Mouse (Mus musculus) B cell, adult 2 months (primary cell): ENCODE data around the gene Sec24a.
"Not testable (repeated sequence)": the region's sequence is repeated elsewhere in the genome, so short reads cannot be mapped to it uniquely, and the experiment has no call there.

ENCODE experiments used
- DNase-seq, 2 experiments: peaks; one replicate each; pipeline ENCODE4 v3.0.0; 2022

Gene Sec24a

DNA sequence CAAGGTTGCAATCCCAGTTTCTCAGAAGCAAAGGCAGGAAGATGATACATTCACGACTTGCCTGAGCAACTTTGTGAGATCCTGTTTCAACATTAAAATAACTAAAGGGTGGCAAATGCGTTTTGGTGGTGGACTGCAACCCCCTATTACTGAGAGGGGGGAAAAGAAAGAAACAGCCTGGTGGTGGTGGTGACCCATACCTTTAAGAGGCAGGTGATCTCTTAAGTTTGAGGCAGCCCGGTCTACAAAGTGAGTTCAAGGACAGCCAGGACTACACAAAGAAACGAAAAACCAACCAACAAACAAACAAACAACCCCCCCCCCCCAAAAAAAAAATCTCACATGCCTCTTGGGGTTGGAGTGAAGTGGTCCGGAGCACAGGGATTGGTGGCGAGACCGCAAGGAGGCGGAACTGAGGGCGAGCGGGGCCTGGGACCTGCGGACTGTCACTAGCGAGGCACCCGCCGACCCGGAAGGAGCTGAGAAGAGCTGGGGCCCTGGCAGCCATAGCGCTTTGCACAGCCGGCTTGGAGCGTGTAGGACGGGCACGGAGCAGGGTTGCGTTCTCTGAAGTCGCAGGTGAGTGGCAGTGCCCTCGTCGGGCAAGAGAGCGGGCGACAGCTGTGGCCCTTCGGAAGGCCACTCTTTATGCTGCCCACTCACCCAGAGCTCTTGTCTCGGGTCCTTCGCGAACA is at the start of gene Sec24a, which contains the start of gene Sar1b:
TSS of gene Sec24a (minus strand) at position 422 of the 695 bp plus-strand sequence.
TSS of gene Sar1b (plus strand) at position 475 of the 695 bp plus-strand sequence.
- DNase-seq = peak; percentile 86 to 88

DNA sequence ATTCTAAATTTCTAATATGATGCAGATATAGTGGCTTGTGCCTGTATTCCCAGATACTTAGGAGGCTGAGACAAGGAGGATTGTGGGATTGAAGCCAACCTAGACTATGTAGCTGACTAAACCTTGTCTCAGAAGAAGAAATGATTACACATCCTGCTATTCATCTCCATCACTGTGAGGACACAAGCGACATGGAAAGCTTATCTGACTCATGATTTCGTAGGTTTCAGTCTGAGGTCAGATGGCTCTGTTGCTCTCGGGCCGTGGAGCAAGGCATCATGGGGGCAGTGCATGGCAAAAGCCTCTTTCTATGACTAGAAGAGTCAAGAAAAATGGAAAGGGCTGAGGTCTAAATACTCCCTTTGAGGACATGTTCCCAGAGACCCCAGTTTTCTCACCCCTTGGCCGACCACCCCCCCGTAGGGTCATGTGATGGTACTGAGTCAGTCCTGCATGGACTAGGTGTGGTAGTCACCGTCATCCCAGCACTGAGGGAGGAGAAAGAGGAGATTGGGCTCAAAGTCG is 48.6 kb upstream of the Sec24a start:
- no peak for DNase-seq

DNA sequence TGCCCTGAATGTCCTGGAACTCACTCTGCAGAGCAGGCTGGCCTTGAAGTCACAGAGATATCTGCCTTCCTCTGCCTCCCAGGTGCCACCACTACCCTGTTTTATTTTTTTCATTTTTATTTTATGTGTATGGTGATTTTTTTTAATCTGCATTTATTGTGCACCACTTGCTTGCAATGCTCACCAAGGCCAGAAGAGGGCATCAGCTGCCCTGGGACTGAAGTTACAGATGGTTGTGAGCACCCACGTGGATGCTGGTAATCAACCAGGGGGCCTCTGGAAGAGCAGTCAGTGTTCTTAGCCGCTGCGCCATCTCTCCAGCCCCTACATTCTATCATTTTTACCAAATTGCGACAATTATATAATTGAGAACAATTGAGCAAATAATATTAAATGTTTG is 47.8 kb upstream of the Sec24a start:
- DNase-seq = peak; percentile 41 to 46

DNA sequence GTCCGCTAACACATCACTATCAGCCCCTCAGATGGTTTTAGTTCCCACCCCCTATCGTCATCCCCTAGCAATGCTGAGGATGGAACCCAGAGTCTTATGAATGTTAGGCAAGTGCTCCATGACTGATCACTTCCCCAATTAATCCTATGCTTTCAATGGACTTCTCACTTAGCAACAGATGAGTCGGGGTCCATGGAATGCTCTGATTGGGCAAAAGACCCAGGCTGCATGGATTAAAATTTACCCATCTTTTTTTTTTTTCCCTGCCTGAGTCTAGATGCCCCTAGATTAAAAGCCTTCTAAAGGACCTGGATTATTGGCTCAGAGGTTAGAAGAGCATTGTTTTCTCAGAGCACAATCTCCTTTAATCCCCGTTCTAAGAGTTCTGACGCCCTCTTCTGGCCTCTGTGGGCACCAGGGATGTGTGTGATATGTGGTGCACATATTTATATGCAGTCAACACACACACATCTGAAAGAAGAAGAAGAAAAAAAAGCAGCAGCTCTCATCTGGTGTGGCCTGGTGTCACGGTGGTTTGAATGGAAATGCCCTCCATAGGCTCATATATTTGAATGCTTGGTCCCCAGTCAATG is 46.3 kb upstream of the Sec24a start:
- peak; percentile 57 to 58 for DNase-seq

DNA sequence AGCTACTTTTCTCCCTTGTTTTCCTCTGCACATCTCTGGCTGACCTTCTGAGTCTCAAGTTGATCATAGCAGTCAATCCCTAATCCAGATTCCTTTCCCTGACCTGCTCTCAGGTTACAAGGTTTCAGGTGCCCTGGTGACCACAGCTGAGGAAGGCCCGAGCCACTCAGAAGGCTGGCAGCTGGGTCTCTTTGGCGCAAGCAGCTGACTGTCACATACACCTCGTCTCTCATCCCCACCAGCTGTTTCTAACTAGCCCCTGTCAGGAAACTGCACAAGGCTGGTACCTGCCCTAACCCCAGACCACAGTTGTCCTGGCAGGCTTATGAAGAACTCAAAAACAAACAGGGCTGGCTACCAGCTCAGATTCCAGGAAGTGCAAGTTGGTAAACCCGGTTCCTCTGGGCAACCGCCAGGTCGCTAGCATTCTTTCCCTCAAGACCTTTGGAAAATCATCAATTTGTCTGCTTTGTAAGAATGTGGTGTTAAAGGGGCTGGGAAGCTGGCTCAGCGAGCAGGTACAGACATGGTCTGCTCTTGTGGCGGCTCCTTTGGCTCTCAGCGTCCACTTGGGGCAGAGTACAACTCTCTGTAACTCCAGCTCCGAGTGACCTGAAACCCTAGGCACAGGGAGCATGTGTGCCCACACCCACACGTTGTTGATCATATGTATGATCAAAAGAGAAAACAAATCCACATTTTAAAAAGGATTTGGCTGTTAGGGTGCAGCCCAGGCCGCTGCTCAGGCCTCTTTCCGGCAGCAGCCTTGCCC is 43.9 kb upstream of the Sec24a start:
- DNase-seq = no peak

DNA sequence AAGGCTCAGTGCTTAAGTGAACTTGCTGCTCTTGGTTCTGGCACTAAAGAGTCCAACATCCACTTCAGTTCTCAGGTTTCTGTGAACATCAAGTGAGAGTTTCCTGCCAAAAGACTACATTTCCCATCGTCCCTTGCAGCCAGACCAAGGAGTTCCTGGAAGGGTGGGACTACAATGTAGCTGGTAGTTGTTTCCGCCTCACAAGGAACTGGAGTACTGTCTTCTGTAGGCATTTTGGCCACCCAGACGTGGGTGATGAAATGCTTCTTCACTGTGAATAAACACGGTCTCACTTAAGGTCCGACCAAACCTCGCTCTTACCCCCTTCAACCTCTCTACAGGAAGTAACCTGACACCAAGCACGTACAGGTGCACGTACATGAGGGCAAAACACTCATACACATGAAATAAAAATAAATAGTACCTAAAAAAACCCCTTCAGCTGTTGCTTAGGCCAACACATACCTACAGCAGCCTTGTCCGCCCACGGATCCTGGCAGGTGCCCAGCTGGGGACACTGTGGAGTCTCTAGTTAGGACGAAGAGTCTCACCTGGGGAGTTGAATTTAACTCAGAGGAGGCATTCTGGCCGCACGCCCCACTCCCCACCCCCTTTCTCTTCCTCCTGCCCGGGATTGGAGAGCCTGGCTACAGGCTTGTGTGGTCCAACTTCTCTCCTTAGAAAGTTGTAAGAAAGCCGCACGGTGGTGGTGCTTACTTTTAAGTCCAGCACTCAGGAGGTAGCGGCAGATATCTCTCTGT is 42.0 kb upstream of the Sec24a start:
- peak; percentile 81 to 87 for DNase-seq

DNA sequence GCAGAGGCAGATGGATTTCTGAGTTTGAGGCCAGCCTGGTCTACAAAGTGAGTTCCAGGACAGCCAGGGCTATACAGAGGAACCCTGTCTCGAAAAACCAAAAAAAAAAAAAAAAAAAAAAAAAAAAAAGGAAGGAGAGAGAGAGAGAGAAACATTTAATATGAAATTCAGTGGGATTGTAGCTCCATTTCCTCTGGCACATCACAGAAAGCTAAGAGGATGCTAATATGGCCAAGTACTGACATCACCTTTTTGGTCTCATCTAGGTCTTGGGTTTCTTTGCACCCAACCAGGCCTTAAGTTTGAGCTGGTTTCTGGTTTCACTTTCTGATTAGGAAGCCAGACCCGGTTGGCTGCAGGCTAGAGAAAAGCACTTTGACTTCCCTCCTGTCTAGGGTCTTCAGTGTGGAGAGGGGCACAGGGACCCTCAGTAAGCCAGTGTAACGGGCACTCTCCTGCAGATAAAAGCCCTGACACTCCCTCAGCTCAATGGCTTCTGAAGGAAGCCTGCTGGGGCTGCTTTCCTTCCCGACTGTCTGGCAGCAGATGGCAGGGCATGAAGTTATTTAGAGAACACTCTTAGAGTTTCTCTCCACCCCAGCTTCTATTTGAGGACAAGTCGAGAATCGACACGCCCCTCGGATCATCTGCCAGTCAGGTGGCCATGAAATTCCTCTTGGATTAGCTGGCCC is 37.3 kb upstream of the Sec24a start:
- DNase-seq = peak; percentile 31 to 33

DNA sequence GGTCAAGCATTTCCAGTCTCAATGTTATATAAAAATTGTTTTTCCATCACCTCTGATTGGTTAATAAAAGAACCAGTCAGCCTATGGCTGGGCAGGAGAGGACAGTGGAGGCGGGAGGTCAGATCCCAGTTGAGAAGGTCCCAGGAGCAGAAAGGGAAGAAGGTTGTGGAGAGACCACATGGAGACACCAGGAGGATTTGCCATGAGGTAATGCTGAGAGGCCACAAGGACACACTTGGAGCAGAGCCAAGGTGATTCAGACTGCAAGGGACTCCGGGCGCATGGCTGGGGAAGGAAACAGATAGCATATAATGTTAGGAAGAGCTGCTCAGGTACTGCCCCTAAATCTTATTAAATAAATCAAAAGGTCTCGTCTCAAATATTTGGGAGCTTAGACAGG is 32.8 kb upstream of the Sec24a start:
- no peak for DNase-seq

DNA sequence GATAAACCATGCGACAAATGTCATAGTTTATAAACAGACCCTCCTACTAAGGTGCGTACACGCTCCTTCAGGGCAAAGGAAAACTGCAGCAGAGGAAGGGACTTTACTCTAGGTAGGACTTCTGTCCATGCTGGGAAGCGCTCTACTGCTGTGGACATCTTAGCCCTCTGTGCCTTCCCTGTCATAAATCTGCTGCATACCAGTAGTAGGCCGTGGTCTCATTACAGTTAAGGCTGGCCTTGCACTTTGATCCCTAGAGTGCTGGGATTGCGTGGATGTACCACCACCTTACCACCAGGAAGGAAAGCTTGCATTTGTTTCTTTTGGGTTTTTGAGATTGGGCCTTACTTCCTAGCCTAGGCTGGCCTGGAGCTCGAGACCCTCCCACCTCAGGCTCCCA is 27.2 kb upstream of the Sec24a start:
- DNase-seq = no peak

DNA sequence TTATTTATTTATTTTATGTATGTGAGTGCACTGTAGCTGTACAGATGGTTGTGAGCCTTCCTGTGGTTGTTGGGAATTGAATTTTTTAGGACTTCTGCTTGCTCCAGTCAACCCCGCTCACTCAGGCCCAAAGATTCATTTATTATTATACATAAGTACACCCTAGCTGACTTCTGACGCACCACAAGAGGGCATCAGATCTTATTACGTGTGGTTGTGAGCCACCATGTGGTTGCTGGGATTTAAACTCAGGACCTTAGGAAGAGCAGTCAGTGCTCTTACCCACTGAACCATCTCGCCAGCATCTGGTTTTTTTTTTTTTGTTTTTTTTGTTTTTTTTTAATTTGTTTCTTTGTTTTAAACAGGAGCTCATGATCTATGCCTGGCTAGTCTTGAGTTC is 26.3 kb upstream of the Sec24a start:
- DNase-seq = not testable (repeated sequence)

DNA sequence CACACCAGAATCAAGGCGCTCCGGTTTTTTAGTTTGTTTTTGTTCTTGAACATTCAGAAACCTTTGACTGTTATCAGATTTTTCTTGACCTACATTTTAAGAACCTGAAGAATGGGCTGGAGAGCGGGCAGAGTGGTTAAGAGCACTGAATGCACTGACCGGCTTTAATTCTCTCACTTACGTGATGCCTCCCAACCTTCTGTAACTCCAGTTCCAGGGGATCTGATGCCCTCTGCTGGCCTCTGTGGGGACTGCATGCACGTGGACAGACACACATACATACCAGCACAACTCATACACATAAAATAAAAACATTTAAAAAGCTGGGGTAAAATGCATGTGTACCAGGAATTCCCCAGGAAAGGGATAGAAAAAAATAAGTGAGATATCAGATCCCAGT is 22.5 kb upstream of the Sec24a start:
- DNase-seq = peak; percentile 72 to 76

DNA sequence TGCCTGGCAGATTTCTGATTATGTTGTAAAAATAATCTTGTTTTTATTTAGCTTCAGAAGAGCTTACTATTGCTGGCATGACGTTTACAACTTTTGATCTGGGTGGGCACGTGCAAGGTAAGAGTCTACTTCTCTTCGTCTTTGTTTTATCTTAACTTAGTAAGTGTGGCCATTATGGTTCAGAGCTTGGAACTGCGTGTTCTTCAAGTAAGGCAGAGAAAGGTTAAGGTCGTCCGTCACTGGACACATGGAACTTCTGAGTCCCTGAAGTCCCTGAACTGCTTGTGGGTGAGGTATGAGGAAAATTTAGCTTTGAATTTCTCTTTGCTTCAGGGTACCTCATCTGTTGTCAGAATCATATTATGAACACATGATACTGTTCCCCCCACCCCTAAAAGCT is 19.3 kb upstream of the Sec24a start:
- no peak for DNase-seq

DNA sequence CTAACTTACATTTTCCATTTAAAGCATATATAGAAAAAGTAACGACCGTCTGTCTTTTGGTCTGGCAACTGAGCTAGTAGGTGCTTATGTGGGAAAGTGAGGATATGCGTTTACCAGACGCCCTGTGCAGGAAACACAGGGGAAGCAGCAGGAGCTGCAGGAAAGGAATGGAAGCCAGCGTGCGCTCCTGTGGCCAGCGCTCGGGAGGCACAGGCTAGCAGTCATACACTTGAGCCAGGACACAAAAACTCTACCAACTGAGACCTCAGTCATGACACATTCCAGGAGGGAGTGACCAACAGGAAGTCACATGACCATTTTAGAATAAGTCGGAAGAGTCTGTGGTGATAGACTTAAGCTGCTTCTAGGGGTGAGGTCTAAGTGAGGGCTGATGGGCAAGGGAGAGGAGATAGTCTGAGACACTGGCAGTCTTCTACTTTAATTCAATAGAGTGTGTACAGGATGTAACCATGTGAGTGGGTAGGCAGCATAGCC is 17.4 kb upstream of the Sec24a start:
- no peak for DNase-seq

DNA sequence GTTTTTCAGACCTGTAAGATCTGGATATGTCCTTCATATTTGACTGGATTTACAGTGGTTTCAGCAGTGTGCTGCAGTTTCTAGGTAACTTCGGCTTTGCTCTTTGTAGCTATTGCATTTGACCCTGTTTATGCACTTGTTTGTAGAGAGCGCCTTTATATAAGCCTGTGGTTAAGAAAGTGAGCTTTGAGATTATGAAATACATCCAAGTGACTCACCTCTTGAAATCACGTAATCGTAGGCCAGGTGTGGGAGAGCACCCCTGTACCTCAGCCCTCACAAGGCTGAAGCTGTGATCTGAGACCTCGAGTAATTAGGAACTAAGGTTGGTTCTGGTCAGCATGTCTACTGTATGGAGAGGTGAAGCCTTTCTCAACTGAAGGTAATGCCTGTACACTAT is 14.0 kb upstream of the Sec24a start:
- no peak for DNase-seq

DNA sequence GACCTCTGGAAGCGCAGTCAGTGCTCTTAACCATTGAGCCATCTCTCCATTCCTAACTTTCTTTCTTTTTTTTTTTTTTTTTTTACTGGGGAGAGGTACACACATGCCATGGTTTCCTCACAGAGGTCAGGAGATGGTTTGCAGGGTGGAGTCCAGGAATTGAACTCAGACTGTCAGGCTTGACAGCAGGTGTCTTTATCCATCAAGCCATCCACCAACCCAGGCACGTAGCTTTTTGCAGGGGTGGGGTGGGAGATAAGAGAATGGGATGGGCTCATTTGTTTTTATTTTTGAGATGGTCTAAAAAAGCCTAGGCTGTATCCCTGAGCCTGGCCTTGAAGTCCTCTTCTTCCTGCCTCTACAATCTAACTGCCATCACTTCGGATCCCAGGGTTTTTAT is 12.1 kb upstream of the Sec24a start:
- DNase-seq = no peak

DNA sequence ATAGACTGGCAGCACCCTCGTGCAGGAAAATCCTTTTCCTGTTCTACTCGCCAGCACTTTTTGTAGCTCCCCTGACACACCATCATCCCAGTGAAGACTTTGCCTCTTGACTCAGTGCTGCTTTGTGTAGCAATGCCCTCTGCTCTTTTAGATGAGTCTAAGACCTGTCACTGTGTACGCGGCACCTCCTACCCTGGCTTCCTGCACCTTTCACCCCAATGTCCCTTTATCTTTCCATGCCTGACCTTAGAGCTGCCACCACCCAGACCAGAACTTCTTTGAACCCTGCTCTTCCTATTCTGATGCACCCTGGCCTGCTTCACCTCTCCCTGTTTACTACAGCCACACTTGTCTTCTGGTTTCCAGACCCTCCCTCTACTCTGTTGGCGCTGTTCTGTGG is 4.9 kb upstream of the Sec24a start:
- no peak for DNase-seq

DNA sequence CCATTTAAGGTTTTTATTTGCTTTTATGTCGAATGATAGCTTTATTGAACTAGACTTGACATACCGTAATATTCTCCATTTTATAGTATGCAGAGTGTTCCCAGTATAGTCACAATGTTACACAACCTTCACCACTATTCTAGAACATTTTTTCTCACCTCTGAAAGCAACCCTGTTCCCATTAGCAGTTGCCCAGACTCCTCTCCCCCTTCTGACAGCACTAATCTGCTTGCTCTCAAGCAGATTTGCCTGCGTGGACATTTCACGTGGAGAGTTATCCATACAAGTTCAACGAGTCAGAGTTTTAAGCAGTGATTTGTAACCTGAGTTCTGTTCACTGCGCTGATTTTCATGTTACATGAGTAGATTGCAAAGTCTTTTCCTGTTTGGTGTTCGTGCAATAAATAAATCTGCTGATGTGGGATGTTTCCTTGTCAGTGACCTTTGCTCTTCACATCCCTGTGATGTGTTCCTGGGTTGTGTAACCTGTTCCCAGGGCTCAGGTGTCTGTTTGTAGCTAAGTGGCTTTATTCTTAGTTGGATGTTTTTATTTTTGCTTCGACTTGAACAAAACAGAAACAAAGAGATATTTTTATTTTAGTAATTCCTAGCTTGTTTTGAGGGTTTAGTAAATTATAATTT is 4.3 kb upstream of the Sec24a start:
- DNase-seq = no peak

DNA sequence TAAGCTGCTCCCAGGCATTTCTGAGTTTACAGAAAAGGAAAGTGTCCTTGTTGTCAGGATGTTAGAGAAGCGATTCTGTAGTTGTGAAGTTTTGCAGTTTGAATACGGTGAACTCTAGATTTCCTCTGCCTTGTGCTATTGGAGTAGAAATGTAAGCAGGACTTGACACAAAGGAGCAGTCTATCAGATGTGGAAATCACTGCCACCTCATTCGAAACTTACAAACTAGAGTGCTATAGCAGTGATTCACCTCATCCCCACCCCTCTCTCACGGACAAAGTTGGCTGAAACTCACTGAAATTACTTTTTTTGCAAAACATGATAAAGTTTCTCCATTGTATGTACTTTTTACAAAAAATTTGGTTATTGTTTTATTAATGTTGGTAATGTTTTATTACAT is 1.4 kb upstream of the Sec24a start:
- DNase-seq = no peak

DNA sequence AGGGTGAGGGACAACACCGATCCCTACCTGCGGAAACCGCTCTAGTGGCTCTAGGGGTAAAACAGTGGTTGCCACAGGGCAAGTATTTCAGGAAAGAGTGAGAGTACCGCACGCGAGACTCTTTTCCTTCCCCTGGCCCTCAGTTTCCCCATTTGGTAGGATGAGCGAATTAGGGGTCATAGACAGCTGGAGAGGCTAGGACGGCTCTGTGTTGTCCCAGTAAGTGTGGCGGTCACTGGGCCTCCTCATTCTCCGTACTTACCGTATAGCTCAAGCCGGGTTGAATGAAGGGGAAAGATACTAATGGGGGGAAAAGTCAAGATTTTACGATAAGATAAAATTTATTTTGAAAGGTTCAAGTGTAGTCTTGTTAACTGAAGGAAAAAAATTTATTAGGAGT is 521 bp upstream of the Sec24a start:
- no peak for DNase-seq

DNA sequence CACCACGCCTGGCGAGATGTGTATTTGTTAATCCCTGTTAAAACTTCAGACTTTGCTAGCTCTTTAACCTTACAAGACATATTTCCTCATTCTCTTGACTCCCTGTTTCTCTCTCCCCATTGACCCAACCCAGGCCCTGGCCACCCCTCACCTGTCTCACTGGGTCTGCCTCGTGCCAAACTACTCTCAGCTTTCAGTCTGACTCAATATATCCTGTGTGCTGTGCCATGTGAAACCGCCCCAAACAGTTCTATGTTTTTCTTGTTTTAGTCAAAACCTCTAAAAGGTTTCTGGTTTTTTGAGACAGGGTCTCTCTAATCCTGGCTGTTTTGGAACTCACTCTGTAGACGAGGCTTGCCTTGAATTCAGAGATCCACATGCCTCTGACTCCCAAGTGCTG is 2.2 kb downstream of the Sec24a start:
- no peak for DNase-seq

DNA sequence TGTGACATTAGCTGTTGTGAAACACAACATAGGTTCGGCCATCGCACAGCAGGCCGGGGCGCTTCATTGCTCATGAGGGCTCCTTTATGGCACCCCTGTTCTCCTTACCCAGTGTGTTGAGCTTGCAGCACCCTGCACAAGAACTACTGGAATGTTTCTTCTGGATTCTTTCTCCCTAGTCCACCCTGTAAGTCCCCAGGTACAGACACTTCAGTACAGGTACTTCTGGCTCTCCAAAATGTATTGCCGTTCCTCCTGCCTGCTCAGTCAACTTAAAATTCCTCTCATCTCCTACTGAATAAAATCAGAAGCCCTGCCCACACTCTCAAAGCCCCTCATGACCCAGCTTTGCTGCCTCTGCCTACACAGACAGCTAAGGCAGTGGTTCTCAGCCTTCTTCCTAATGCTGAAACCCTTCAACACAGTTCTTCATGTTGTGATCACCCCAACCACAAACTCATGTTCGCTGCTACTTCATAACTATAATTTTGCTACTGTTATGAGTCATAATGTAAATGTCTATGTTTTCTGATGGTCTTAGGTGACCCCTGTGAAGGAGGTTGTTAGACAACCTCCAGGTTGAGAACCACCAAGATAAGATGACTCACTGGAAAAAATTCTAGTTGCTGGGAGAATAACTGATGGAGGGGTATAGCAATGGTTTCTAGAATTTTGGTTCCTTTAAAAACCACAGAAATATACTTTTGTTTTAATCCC is 3.3 kb downstream of the Sec24a start:
- no peak for DNase-seq
